9 mouse cellular contexts compared by ENCODE assay signal in genomic region chr6:86126953-86127581, GRCm38 (mm10).
DNase-seq lines count a peak whose midpoint lies in the region; ATAC-seq and TF ChIP-seq lines count a peak whose summit lies in the region.
"Had no signal": no experiment of that assay in that cellular context is flagged by ENCODE, and none has a peak within 500 bp of the region (broad histone marks: within the 10 kb centered on the region; RNA-seq: fewer than 3 reads in every experiment).

No protein-coding gene starts in this region.

- H3K4me2 ChIP-seq in heart, embryonic 11.5 days = no peak overlapping the region
- no peak overlapping the region for H3K4me2 ChIP-seq in liver, embryonic 14.5 days (ENCODE audit: low read depth)
- no peak overlapping the region for H3K4me2 ChIP-seq in neural tube, embryonic 15.5 days
- H3K4me2 ChIP-seq: limb, embryonic 13.5 days had no signal

- TF ChIP-seq CTCF in liver, embryonic 14.5 days (IDR thresholded peaks at IDR 0.05; ENCODE audit: low read depth) = peak; percentile 82

- no peaks in the 10 kb centered on the region for H3K9me3 ChIP-seq in heart, embryonic 11.5 days (replicated peaks; ENCODE audit: control insufficient read depth, low read length)
- no peaks in the 10 kb centered on the region for H3K9me3 ChIP-seq in liver, embryonic 14.5 days (ENCODE audit: control insufficient read depth, low read length)
- no peaks in the 10 kb centered on the region for H3K9me3 ChIP-seq in neural tube, embryonic 15.5 days (replicated peaks)
- H3K9me3 ChIP-seq: limb, embryonic 13.5 days had no signal

- H3K27me3 ChIP-seq in heart, embryonic 11.5 days (ENCODE audit: control insufficient read depth, insufficient read depth, low read length) = no peaks in the 10 kb centered on the region
- no peaks in the 10 kb centered on the region for H3K27me3 ChIP-seq in liver, embryonic 14.5 days (ENCODE audit: control insufficient read depth, insufficient read depth, low read length)
- no peaks in the 10 kb centered on the region for H3K27me3 ChIP-seq in neural tube, embryonic 15.5 days (replicated peaks)

- no peak for ATAC-seq in heart, embryonic 11.5 days (replicated peaks; ENCODE audit: insufficient number of reproducible peaks, low FRiP score, low TSS enrichment)
- ATAC-seq in liver, embryonic 14.5 days (ENCODE audit: insufficient read depth) = no peak
- ATAC-seq in neural tube, embryonic 15.5 days (ENCODE audit: low FRiP score) = peak; percentile 56

- no peak overlapping the region for H3K9ac ChIP-seq in heart, embryonic 11.5 days (ENCODE audit: low read depth, low read length)
- no peak overlapping the region for H3K9ac ChIP-seq in liver, embryonic 14.5 days (replicated peaks)
- no peak overlapping the region for H3K9ac ChIP-seq in neural tube, embryonic 15.5 days (replicated peaks)
- H3K9ac ChIP-seq: limb, embryonic 13.5 days had no signal

- H3K27ac ChIP-seq in heart, embryonic 11.5 days (ENCODE audit: low read depth, low read length) = no peak overlapping the region
- no peak overlapping the region for H3K27ac ChIP-seq in liver, embryonic 14.5 days
- H3K27ac ChIP-seq in neural tube, embryonic 15.5 days (replicated peaks) = no peak overlapping the region
- H3K27ac ChIP-seq: limb, embryonic 13.5 days had no signal

- TF ChIP-seq EP300 in liver, embryonic 14.5 days (IDR thresholded peaks at IDR 0.05; ENCODE audit: low read depth) = no peak

- 62% methylated on average over 2 of the region's 2 CpGs for WGBS in heart, embryonic 11.5 days (ENCODE audit: insufficient replicate concordance)
- WGBS in liver, embryonic 14.5 days (ENCODE audit: insufficient replicate concordance) = 47% methylated on average over 2 of the region's 2 CpGs
- 71% methylated on average over 2 of the region's 2 CpGs for WGBS in neural tube, embryonic 15.5 days

- H3K4me3 ChIP-seq in heart, embryonic 11.5 days (ENCODE audit: low read depth, low read length) = no peak overlapping the region
- H3K4me3 ChIP-seq in liver, embryonic 14.5 days (ENCODE audit: insufficient read depth in 1 of 2, low read depth in 2 of 2, low read length in 2 of 2) = no peak overlapping the region
- H3K4me3 ChIP-seq in neural tube, embryonic 15.5 days (replicated peaks) = no peak overlapping the region
- H3K4me3 ChIP-seq: limb, embryonic 13.5 days had no signal

- H3K4me1 ChIP-seq in heart, embryonic 11.5 days (ENCODE audit: control insufficient read depth, insufficient read depth, low read length) = no peaks in the 10 kb centered on the region
- H3K4me1 ChIP-seq in liver, embryonic 14.5 days (replicated peaks; ENCODE audit: control insufficient read depth in 2 of 2, insufficient read depth in 2 of 2, low read length in 1 of 2) = peaks cover 31 to 40% of the 10 kb centered on the region in 2 experiments
- H3K4me1 ChIP-seq in neural tube, embryonic 15.5 days = 0 out of 2 replicates have a peak, but pooled peaks cover 3% of the 10 kb centered on the region
- H3K4me1 ChIP-seq: limb, embryonic 13.5 days had no signal

- peak; percentile 41 to 72 for DNase-seq in heart, postnatal 10 days
- peak; percentile 59 for DNase-seq in Muller cell, postnatal 12 days (ENCODE audit: inconsistent ontology term)
- DNase-seq in embryo, embryonic 10.5 days (ENCODE audit: low spot score) = peak; percentile 78
- DNase-seq in hindlimb bud, embryonic 11.5 days (ENCODE audit: extremely low spot score, low read depth, low spot score) = peak; percentile 22
- no peak for DNase-seq in liver, embryonic 14.5 days (ENCODE audit: low read depth in 3 of 3, low spot score in 3 of 3)
- peak; percentile 76 for DNase-seq in thymus, postnatal 4 days

- intact Hi-C loops in heart, postnatal 10 days (cut with DNase I) = loop anchor here (1.0 to 2.0 kb wide), 2 partner anchors 237 to 274 kb away; no protein-coding TSS in a partner anchor

- H3K36me3 ChIP-seq in heart, embryonic 11.5 days (ENCODE audit: control insufficient read depth, insufficient read depth, low read length) = no peaks in the 10 kb centered on the region
- no peaks in the 10 kb centered on the region for H3K36me3 ChIP-seq in liver, embryonic 14.5 days (replicated peaks; ENCODE audit: control insufficient read depth, insufficient read depth, low read depth)
- no peaks in the 10 kb centered on the region for H3K36me3 ChIP-seq in neural tube, embryonic 15.5 days
- H3K36me3 ChIP-seq: limb, embryonic 13.5 days had no signal

Comparison
In these comparisons a context has a peak if more than half of its experiments do, and no peak if none do; other contexts are left out.
1. DNase-seq: peak in heart, postnatal 10 days (2 of 2), Muller cell, postnatal 12 days (single experiment), embryo, embryonic 10.5 days (single experiment), hindlimb bud, embryonic 11.5 days (single experiment) and thymus, postnatal 4 days (single experiment); none in liver, embryonic 14.5 days (0 of 3).